Mouse (Mus musculus): ENCODE results near the gene Olfr419.

DNA sequence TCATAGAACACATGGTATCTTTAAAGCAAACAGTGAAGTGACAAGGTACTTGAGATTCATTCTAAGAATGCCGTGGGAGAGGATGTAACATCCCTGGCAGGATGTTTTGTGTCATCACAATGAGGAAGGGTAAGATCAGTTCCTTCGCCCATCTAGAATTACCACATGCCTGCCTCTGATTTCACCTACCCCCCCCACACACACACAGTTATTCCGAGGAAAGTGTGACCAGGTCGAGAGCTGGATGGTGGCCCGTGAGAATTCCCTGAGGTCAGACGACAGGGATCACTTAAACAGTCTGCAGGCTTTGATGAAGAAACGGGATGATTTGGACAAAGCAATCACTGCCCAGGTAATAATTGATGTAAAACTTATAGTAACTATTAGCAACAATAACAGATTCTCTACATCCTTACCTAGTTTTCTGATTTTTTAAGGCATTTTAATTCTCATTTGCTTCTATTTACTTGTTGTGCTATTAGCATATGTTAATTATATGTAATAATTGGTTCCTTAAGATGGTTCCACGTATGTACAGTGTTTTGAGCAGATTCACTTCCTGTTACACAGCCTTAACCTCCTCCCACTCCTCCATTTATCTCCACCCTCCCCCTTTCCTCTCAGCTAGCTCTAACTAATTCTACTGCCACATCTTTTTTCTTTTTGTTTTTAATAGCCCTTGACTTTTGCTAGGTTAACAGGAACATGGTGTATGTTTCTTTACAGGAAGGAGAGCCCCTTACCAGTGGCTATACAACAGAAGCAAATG lies 36.4 kb downstream of the Olfr419 start:
- TF ChIP-seq CTCF (IDR thresholded peaks at IDR 0.05; ENCODE audit: low read depth, low read length) (no peak), EP300 (IDR thresholded peaks at IDR 0.05; ENCODE audit: insufficient read depth, low read depth, low read length) (no peak)

Measured in ES-Bruce4 (cell line).